ENCODE assay signal across 23 mouse cellular contexts in the genomic region with DNA sequence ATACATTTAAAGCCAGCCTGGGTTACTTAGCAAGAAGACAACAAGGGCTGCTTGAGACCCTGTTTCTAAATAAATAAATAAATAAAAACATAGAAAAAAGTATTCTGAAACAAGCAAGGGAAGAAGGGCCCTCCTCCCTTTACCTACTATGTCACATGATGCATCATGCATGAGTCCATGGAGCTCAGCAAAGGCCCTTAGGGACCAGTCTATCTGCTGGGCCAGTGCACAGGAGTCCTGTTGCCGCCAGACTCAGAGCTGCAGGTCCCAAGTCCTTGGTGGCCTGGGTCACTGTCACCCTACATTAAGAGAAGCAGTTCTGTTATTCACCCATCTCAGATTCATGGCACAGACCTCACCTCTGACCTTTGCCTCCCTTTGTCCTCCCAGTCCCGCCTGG.
A peak's percentile ranks its signal among the peaks of the same experiment; 100 is the strongest.
DNase-seq lines count a peak whose midpoint lies in the region; ATAC-seq and TF ChIP-seq lines count a peak whose summit lies in the region.
"Had no signal": no experiment of that assay in that cellular context is flagged by ENCODE, and none has a peak within 500 bp of the region (broad histone marks: within the 10 kb centered on the region; RNA-seq: fewer than 3 reads in every experiment).

No protein-coding gene starts in this region.

- no peak for TF ChIP-seq POLR2A in spleen, adult 2 months (IDR thresholded peaks at IDR 0.05; ENCODE audit: low read depth, low read length)

- no peak for TF ChIP-seq CTCF in spleen, adult 2 months (IDR thresholded peaks at IDR 0.05; ENCODE audit: extremely low read depth, insufficient read depth, insufficient read length, insufficient replicate concordance)

- H3K9ac ChIP-seq in hindbrain, embryonic 16.5 days (ENCODE audit: low read depth, low read length): no peak overlapping the region
- H3K9ac ChIP-seq: embryonic facial prominence, embryonic 13.5 days; forebrain, embryonic 12.5 days; forebrain, embryonic 15.5 days; heart, embryonic 12.5 days; heart, embryonic 15.5 days; hindbrain, embryonic 15.5 days had no signal

- H3K4me1 ChIP-seq in hindbrain, embryonic 10.5 days (replicated peaks): peaks cover 34% of the 10 kb centered on the region
- peaks cover 8% of the 10 kb centered on the region for H3K4me1 ChIP-seq in hindbrain, embryonic 16.5 days (ENCODE audit: control insufficient read depth, insufficient read depth, low read depth, low read length)
- H3K4me1 ChIP-seq in spleen, adult 2 months (ENCODE audit: control insufficient read depth, insufficient read depth, insufficient read length): peaks cover 32% of the 10 kb centered on the region

- 0 out of 2 replicates have a peak overlapping the region, but pooled peaks have one; percentile 53 for H3K27ac ChIP-seq in hindbrain, embryonic 10.5 days
- no peak overlapping the region for H3K27ac ChIP-seq in hindbrain, embryonic 16.5 days (ENCODE audit: low read depth, low read length)
- H3K27ac ChIP-seq in spleen, adult 2 months (ENCODE audit: insufficient read depth, low read length): 0 out of 2 replicates have a peak overlapping the region, but pooled peaks have one; percentile 25
- H3K27ac ChIP-seq: embryonic facial prominence, embryonic 13.5 days; heart, embryonic 15.5 days; hindbrain, embryonic 15.5 days had no signal

- H3K9me3 ChIP-seq in hindbrain, embryonic 10.5 days: no peaks in the 10 kb centered on the region
- no peaks in the 10 kb centered on the region for H3K9me3 ChIP-seq in hindbrain, embryonic 16.5 days (ENCODE audit: control insufficient read depth, low read length)
- H3K9me3 ChIP-seq: embryonic facial prominence, embryonic 10.5 days; embryonic facial prominence, embryonic 13.5 days; forebrain, embryonic 12.5 days; forebrain, embryonic 15.5 days; G1E; heart, embryonic 15.5 days; hindbrain, embryonic 12.5 days; hindbrain, embryonic 15.5 days had no signal

- no peak for DNase-seq in hindbrain, embryonic 10.5 days (ENCODE audit: low spot score)
- no peak for DNase-seq in spleen, adult 2 months (ENCODE audit: low read depth in 1 of 2, low spot score in 2 of 2)
- no peak for DNase-seq in spleen, adult 12 weeks (ENCODE audit: low spot score)
- DNase-seq in retina, embryonic 14.5 days (ENCODE audit: low spot score): peak; percentile 44
- DNase-seq in heart, postnatal 4 days: no peak
- DNase-seq in thymus, postnatal 36 days: no peak
- DNase-seq: adrenal gland, adult 2 months; adrenal gland, postnatal 14 days; gastrocnemius, postnatal 25 days; heart, adult 18-20 months; heart, postnatal 10 days; heart, postnatal 36 days had no signal

- H3K36me3 ChIP-seq in hindbrain, embryonic 10.5 days: no peaks in the 10 kb centered on the region
- no peaks in the 10 kb centered on the region for H3K36me3 ChIP-seq in hindbrain, embryonic 16.5 days (ENCODE audit: control insufficient read depth, insufficient read depth, low read length)
- H3K36me3 ChIP-seq in spleen, adult 2 months (ENCODE audit: control insufficient read depth, insufficient read depth, low read length): no peaks in the 10 kb centered on the region
- H3K36me3 ChIP-seq: embryonic facial prominence, embryonic 10.5 days; embryonic facial prominence, embryonic 13.5 days; forebrain, embryonic 12.5 days; forebrain, embryonic 15.5 days; G1E; heart, embryonic 12.5 days; heart, embryonic 15.5 days; hindbrain, embryonic 12.5 days; hindbrain, embryonic 15.5 days had no signal

- H3K4me2 ChIP-seq in hindbrain, embryonic 16.5 days (ENCODE audit: low read length): no peak overlapping the region
- H3K4me2 ChIP-seq: embryonic facial prominence, embryonic 13.5 days; forebrain, embryonic 12.5 days; forebrain, embryonic 15.5 days; heart, embryonic 12.5 days; heart, embryonic 15.5 days; hindbrain, embryonic 12.5 days; hindbrain, embryonic 15.5 days had no signal

- peaks cover 23% of the 10 kb centered on the region for H3K27me3 ChIP-seq in hindbrain, embryonic 10.5 days (ENCODE audit: insufficient read depth, poor library complexity, severe bottlenecking)
- no peaks in the 10 kb centered on the region; the same call in 1 of the 2 replicates for H3K27me3 ChIP-seq in hindbrain, embryonic 16.5 days (replicated peaks; ENCODE audit: control insufficient read depth, insufficient read depth, low read length)
- H3K27me3 ChIP-seq in spleen, adult 2 months (ENCODE audit: control insufficient read depth, insufficient read depth, low read length): no peaks in the 10 kb centered on the region
- H3K27me3 ChIP-seq: forebrain, embryonic 15.5 days had no signal

- no peak for ATAC-seq in hindbrain, embryonic 16.5 days

- 63% methylated on average over 2 of the region's 2 CpGs for WGBS in hindbrain, embryonic 10.5 days
- 63% methylated on average over 2 of the region's 2 CpGs for WGBS in hindbrain, embryonic 16.5 days
- WGBS in spleen, adult 2 months: 60% methylated on average over 2 of the region's 2 CpGs

- H3K4me3 ChIP-seq in hindbrain, embryonic 10.5 days: no peak overlapping the region
- H3K4me3 ChIP-seq in hindbrain, embryonic 16.5 days (ENCODE audit: low read length): no peak overlapping the region
- no peak overlapping the region for H3K4me3 ChIP-seq in spleen, adult 2 months (ENCODE audit: extremely low read depth, insufficient read depth, insufficient read length)
- H3K4me3 ChIP-seq: embryonic facial prominence, embryonic 10.5 days; embryonic facial prominence, embryonic 13.5 days; erythroblast, embryonic 14.5 days; forebrain, embryonic 12.5 days; forebrain, embryonic 15.5 days; heart, embryonic 12.5 days; heart, embryonic 15.5 days; hindbrain, embryonic 12.5 days; hindbrain, embryonic 15.5 days had no signal
